Mouse (Mus musculus): ENCODE results near the gene Ube2i.
"Not testable (repeated sequence)": the region's sequence is repeated elsewhere in the genome, so short reads cannot be mapped to it uniquely, and the experiment has no call there.

Ube2i gene

DNA sequence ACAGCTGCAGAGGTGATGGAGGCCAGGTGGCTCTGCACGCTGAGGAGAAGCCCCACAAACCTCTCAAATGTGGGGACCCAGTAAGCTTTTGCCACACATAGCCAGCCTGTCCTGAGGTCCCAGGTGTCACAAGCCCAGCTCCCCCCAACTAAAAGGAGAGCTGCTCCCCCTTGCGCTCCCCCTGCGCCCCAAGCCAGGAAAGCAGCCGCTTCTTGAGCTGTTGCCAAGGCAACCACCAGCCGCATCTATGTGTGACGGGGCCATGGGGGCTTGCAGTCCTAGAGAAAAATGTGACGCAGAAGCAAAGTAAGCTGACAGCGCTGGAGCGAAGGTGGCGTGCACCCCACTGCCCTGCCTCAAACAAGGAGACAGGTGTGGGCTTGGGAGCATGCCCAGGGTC, 20.7 kb downstream of the Ube2i start:
- no peak for DNase-seq (ENCODE audit: low spot score in 2 of 2)

- DNase-seq (ENCODE audit: low spot score in 2 of 2), result no peak
Measured at GRCm38 (mm10) chr17:25252643-25253042, 21.8 kb downstream of the Ube2i start.

- DNase-seq (ENCODE audit: low spot score in 2 of 2), result no peak
Measured at GRCm38 (mm10) chr17:25250181-25250835, 24.1 kb downstream of the Ube2i start.

DNA sequence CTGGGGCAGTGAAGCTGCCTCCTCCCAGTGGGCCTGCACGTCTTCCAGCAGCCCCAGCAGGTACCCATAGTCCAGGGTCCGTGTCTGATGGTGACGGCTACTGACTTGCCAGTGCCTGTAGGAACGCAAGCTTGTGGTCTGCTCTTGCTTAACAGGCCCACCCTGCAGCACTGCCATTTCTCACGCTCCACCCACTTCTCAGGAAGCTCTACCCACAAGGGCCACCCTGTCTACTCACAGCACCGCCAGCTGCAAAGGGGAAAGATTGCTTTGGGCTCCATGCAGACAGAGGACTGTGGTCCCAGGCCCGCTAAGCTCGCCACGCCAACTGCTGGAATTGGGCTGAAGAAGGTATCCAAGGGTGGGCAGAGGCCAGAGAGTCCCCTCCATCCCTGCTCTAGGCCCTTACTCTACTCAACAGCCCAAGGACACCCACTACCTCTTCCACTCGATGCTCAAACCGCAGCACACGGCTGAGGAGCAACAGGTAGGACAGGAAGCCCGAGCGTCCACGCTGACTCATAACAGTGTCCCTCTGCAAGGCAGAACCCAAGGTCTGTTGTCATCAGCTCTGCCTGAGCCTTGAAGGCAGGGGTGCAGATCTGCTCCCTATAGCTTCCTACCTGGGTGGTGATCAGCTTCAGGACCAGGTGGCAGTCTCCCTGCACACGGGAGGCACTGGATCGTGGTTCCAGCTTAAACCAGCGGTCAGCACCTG, 26.2 kb downstream of the Ube2i start:
- no peak for DNase-seq (ENCODE audit: low spot score in 2 of 2)

DNA sequence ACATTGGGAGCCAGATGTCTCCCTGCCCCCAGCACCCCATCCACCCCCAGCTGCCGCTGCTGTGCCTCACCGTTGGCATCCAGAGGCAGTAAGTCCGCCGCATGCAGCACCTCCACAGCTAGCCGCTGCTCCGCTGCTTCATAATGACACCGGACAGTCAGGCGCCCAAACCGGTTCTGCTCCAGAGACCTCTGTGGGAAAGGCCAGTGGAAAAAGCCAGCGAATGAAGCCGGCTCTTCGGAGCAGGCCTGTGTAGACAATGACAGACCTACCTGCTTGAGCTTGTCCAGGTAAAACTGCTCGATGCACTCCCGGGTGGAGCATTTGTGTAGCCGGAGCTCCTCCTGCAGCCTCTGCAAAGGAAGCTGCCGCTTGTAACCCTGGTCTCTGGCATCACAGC, 30.2 kb downstream of the Ube2i start:
- DNase-seq (ENCODE audit: low spot score in 2 of 2), result no peak

- no peak for DNase-seq (ENCODE audit: low spot score in 2 of 2)
Measured at GRCm38 (mm10) chr17:25243131-25243780, 31.2 kb downstream of the Ube2i start.

- DNase-seq (ENCODE audit: low spot score in 2 of 2), result peak; percentile 81 to 83
Measured at GRCm38 (mm10) chr17:25239695-25240636, 34.5 kb downstream of the Ube2i start, which contains the start of the genes Gnptg and Tsr3. TSS of gene Gnptg (minus strand) at chr17:25240124. TSS of gene Tsr3 (plus strand) at chr17:25240170.

- DNase-seq (ENCODE audit: low spot score in 2 of 2), result no peak
Measured at GRCm38 (mm10) chr17:25235635-25236034, 38.8 kb downstream of the Ube2i start.

DNA sequence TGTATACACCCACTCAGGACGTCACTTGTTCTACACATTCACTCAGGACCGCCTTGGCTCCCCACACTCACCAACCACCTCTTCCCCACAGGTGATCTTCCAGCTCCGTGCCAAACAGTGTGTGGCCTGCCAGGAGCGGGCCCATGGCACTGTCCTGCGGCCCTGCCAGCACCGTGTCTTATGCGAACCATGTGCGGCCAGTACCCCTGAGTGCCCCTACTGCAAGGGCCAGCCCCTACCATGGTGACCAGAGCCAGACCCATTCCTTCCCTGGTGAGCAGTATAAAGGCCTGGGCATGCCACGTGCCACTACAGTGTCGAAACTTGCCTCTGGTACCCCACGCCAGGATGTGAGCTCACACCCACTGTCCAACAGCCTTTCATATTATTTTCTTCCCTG, 42.8 kb downstream of the Ube2i start:
- not testable (repeated sequence) for DNase-seq (ENCODE audit: low spot score in 2 of 2)

GRCm38 (mm10) chr17:25230700-25231099, 43.7 kb downstream of the Ube2i start:
- no peak for DNase-seq (ENCODE audit: low spot score in 2 of 2)

DNA sequence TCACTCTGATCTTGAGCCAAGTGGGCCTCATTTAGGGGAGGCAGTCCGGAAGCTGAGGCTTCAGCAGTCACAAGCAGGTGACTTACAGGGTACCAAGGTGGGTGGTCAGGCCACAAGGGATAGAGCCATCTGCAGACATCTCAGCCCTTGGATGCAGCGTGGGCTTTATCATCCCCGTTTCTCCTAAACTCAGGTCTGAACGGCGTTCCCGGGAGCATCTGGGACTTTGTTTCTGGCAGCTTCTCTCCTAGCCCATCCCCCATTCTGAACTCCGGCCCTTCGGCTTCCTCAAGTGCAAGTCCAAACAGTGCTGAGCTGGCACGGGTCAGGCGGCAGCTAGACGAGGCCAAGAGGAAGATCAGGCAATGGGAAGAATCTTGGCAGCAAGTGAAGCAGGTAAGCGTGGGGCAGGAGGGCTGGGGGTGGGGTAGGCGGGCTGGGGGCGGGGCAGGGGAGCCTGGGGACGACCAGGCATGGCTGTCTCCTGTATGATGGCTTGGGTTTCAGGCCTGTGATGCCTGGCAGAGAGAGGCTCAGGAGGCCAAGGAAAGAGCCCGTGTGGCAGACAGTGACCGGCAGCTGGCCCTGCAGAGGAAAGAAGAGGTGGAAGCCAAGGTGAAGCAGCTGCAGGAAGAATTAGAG, 44.3 kb downstream of the Ube2i start:
- not testable (repeated sequence) for DNase-seq (ENCODE audit: low spot score in 2 of 2)

GRCm38 (mm10) chr17:25227991-25228390, 46.4 kb downstream of the Ube2i start:
- no peak for DNase-seq (ENCODE audit: low spot score in 2 of 2)

- no peak for DNase-seq (ENCODE audit: low spot score in 2 of 2)
Measured at GRCm38 (mm10) chr17:25225659-25226058, 48.8 kb downstream of the Ube2i start.

GRCm38 (mm10) chr17:25224586-25225222, 49.7 kb downstream of the Ube2i start:
- no peak for DNase-seq (ENCODE audit: low spot score in 2 of 2)

- no peak for DNase-seq (ENCODE audit: low spot score in 2 of 2)
Measured at GRCm38 (mm10) chr17:25222951-25223601, 51.3 kb downstream of the Ube2i start.

DNA sequence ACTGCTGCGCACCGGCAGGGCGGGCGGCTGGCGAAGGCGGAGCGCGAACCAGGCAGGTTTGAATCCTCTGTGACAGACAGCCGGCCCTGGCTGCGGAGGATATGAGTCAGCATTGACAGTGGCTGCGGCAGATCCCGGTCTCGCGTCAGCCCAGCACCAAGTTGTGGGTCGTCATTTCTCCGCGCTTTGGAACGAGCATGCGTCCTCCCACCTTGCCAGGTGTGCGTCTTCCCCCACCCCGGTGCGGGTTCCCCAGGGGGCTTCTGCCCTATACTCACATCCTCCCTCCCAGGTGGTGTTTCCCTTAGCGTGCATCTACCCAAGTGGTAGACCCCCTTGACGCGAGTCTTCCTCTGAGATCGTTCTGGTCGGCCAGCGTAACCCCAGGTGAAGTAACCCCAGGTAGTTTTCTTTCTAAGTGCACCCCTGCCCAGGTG, 51.9 kb downstream of the Ube2i start:
- not testable (repeated sequence) for DNase-seq (ENCODE audit: low spot score in 2 of 2)

- no peak for DNase-seq (ENCODE audit: low spot score in 2 of 2)
Measured at GRCm38 (mm10) chr17:25221821-25222503, 52.5 kb downstream of the Ube2i start.

GRCm38 (mm10) chr17:25220746-25221145, 53.7 kb downstream of the Ube2i start:
- DNase-seq (ENCODE audit: low spot score in 2 of 2), result no peak

GRCm38 (mm10) chr17:25219492-25220295, 54.7 kb downstream of the Ube2i start:
- DNase-seq (ENCODE audit: low spot score in 2 of 2), result no peak

All from heart, adult 9 months (tissue).